Mouse (Mus musculus) megakaryocyte-erythroid progenitor cell, adult 5-6 weeks (primary cell): ENCODE measurements at regions not wholly inside any gene's neighbourhood (a gene's known extent, or its start where the extent isn't known, plus 50 kb on each side); places are given as distances from the start of the nearest gene placed in this dataset.
A peak's percentile ranks its signal among the peaks of the same experiment; 100 is the strongest.

Experiments
- ATAC-seq: replicated peaks from 2 replicates; pipeline ENCODE4 v1.8.0; 2016; ENCODE audit warnings: mild to moderate bottlenecking, inconsistent platforms; ENCODE audit not compliant: severe bottlenecking, poor library complexity, low FRiP score, low TSS enrichment

GRCm38 (mm10) chr10:44609187-44609586 is 80.9 kb upstream of the Prdm1 start:
- ATAC-seq, result peak; percentile 82

GRCm38 (mm10) chr10:44607334-44607851 is 79.1 kb upstream of the Prdm1 start:
- peak; percentile 35 for ATAC-seq

GRCm38 (mm10) chr10:44604512-44604911 is 76.2 kb upstream of the Prdm1 start:
- no peak for ATAC-seq

- no peak for ATAC-seq
These were observed 75.2 kb upstream of the Prdm1 start for GRCm38 (mm10) chr10:44603461-44603860.

GRCm38 (mm10) chr10:44601550-44601949 is 73.2 kb upstream of the Prdm1 start:
- ATAC-seq, result no peak

- no peak for ATAC-seq
These were observed 71.6 kb upstream of the Prdm1 start for GRCm38 (mm10) chr10:44599964-44600334.

GRCm38 (mm10) chr10:44599331-44599963 is 71.1 kb upstream of the Prdm1 start:
- no peak for ATAC-seq

- ATAC-seq, result no peak
These were observed 70.3 kb upstream of the Prdm1 start for GRCm38 (mm10) chr10:44598615-44599014.

GRCm38 (mm10) chr10:44595932-44596331 is 67.6 kb upstream of the Prdm1 start:
- ATAC-seq, result no peak

GRCm38 (mm10) chr10:44589842-44590241 is 61.5 kb upstream of the Prdm1 start:
- ATAC-seq, result no peak

GRCm38 (mm10) chr10:44589352-44589751 is 61.1 kb upstream of the Prdm1 start:
- no peak for ATAC-seq

- peak; percentile 71 for ATAC-seq
These were observed 54.4 kb upstream of the Prdm1 start for GRCm38 (mm10) chr10:44582736-44583135.
